Mouse (Mus musculus) G1E (cell line): ENCODE results near the gene Nudt8.

Source experiments
- CTCF ChIP-seq: IDR thresholded peaks from 2 replicates; pipeline ENCODE4 v1.5.1; 2012; ENCODE audit warnings: low read depth, low read length, inconsistent platforms, mixed read lengths
- GATA1 ChIP-seq: IDR thresholded peaks from 2 replicates; pipeline ENCODE4 v1.6.1; 2012; ENCODE audit warnings: borderline replicate concordance, low read length, inconsistent platforms, mixed read lengths
- GATA2 ChIP-seq: IDR thresholded peaks from 2 replicates; pipeline ENCODE4 v1.6.1; 2012; ENCODE audit warnings: low read depth, low read length, inconsistent platforms, borderline replicate concordance
- POLR2AphosphoS5 ChIP-seq: IDR thresholded peaks from 2 replicates; pipeline ENCODE4 v1.6.1; 2012; ENCODE audit warnings: low read depth, low read length, inconsistent platforms; ENCODE audit not compliant: insufficient replicate concordance
- TAL1 ChIP-seq: conservative IDR thresholded peaks from 2 replicates; pipeline ENCODE4 v1.6.1; 2012; ENCODE audit warnings: low read depth, low read length, inconsistent platforms, mixed read lengths

DNA sequence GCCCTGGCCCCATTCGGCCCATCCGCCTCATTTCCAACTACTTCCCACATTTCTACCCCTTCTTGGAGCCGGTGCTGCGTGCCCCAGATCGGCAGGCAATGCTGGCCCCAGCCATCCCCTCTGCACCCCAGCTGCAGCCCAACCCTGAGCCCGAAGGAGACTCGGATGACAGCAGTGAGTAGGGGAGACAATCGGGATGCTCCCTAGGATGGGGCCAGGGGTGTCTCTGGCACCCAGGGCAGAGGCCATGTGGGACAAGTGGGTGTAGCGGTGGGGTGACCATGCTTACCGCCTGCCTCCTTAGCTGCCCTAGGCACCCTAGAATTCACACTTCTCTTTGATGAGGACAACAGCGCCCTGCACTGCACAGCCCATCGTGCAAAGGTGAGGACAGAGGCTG lies 3.3 kb downstream of the Nudt8 start:
- TF ChIP-seq CTCF (no peak), GATA1 (no peak), TAL1 (no peak), POLR2AphosphoS5 (no peak), GATA2 (no peak)
